In genomic region chr4:57927464-57928205, GRCm38 (mm10) we compare ENCODE assay signal across 9 mouse cellular contexts. TPM values are rescaled to one million over a fixed set of nuclear protein-coding genes. Genes with fewer than 3 reads are reported as not detected.
DNase-seq lines count a peak whose midpoint lies in the region; ATAC-seq and TF ChIP-seq lines count a peak whose summit lies in the region.
"Had no signal": no experiment of that assay in that cellular context is flagged by ENCODE, and none has a peak within 500 bp of the region (broad histone marks: within the 10 kb centered on the region; RNA-seq: fewer than 3 reads in every experiment).

No protein-coding gene starts in this region.

- H3K27me3 ChIP-seq in forebrain, embryonic 15.5 days = no peaks in the 10 kb centered on the region

- H3K4me2 ChIP-seq in forebrain, embryonic 15.5 days (replicated peaks) = no peak overlapping the region

- no peaks in the 10 kb centered on the region for H3K9me3 ChIP-seq in forebrain, embryonic 15.5 days

- ATAC-seq in forebrain, embryonic 15.5 days (replicated peaks) = peak; percentile 64; the same call in 1 of the 2 replicates

- no peak overlapping the region for H3K4me3 ChIP-seq in left cerebral cortex, adult 2 months
- H3K4me3 ChIP-seq in forebrain, embryonic 15.5 days = no peak overlapping the region
- H3K4me3 ChIP-seq: megakaryocyte, embryonic 14.5 days had no signal

- no peak overlapping the region for H3K27ac ChIP-seq in left cerebral cortex, adult 2 months
- no peak overlapping the region for H3K27ac ChIP-seq in forebrain, embryonic 15.5 days (replicated peaks)

- DNase-seq in left cerebral cortex, adult 2 months (ENCODE audit: extremely low spot score in 1 of 2, low spot score in 2 of 2) = no peak
- DNase-seq in left cerebral cortex, adult 18-20 months (ENCODE audit: low spot score in 2 of 2) = no peak
- DNase-seq in NIH3T3 (ENCODE audit: low read depth) = peak; percentile 82
- DNase-seq in kidney, postnatal 14 days = peak; percentile 51
- peak; percentile 9 for DNase-seq in retina, postnatal 7 days (ENCODE audit: low read depth, low spot score)
- DNase-seq in urinary bladder, postnatal 10 days (ENCODE audit: low spot score) = no peak
- no peak for DNase-seq in ovary, adult 18-20 months (ENCODE audit: low spot score)

- peak; percentile 68 for TF ChIP-seq CTCF in left cerebral cortex, adult 2 months (IDR thresholded peaks at IDR 0.05)

- 23% methylated on average over 3 of the region's 3 CpGs for WGBS in forebrain, embryonic 15.5 days

- intact Hi-C loops in left cerebral cortex, adult 2 months (cut with DNase I) = loop anchor here (5.0 kb wide), 1 partner anchor 150 kb away; no protein-coding TSS in a partner anchor

- H3K36me3 ChIP-seq in forebrain, embryonic 15.5 days = no peaks in the 10 kb centered on the region

- no peaks in the 10 kb centered on the region for H3K4me1 ChIP-seq in forebrain, embryonic 15.5 days
- H3K4me1 ChIP-seq: megakaryocyte, embryonic 14.5 days had no signal

- H3K9ac ChIP-seq in forebrain, embryonic 15.5 days (replicated peaks) = no peak overlapping the region

RNA-seq across cellular contexts. Expression of gene D630039A03Rik, which starts 11.5 kb away (rescaled TPM):
- under 1 TPM; 0.27 to 0.42 TPM for total RNA-seq in left cerebral cortex, adult 2 months (2021)
- total RNA-seq in left cerebral cortex, adult 18-20 months (2021) = under 1 TPM in 1 of 2 experiments, not detected in 1; 0.21 TPM
- not detected in 2 replicates for polyA plus RNA-seq in forebrain, embryonic 15.5 days (2015; fragmentation: Nextera tagmentation; extraction: Ambion mirVana)

RNA-seq across cellular contexts. Expression of gene Txn1, which starts 28.6 kb away (rescaled TPM):
- total RNA-seq in left cerebral cortex, adult 2 months (2021) = 100 to 1,000 TPM in 1 of 2 experiments, 10 to 100 TPM in 1; 96.7 to 102 TPM
- total RNA-seq in left cerebral cortex, adult 18-20 months (2021) = 100 to 1,000 TPM in 1 of 2 experiments, 10 to 100 TPM in 1; 98.3 to 104 TPM
- 285 and 307 TPM in 2 replicates for polyA plus RNA-seq in forebrain, embryonic 15.5 days (2015; fragmentation: Nextera tagmentation; extraction: Ambion mirVana)

Comparison
In these comparisons a context has a peak if more than half of its experiments do, and no peak if none do; other contexts are left out.
1. DNase-seq: peak in NIH3T3 (single experiment), kidney, postnatal 14 days (single experiment) and retina, postnatal 7 days (single experiment); none in left cerebral cortex, adult 2 months (0 of 2), left cerebral cortex, adult 18-20 months (0 of 2), urinary bladder, postnatal 10 days (single experiment) and ovary, adult 18-20 months (single experiment).